Mouse (Mus musculus): Measurements from ENCODE around the gene Scd2. TPM values are rescaled to one million over a fixed set of nuclear protein-coding genes. Genes with fewer than 3 reads are reported as not detected.
"Not testable (repeated sequence)": the region's sequence is repeated elsewhere in the genome, so short reads cannot be mapped to it uniquely, and the experiment has no call there.

The Scd2 gene
- total and polyA plus RNA-seq, 3 experiments, result 748 to 1,065 (median 845) TPM

GRCm38 (mm10) chr19:44273711-44274110, 19.8 kb upstream of the Scd2 start:
- DNase-seq, result peak; percentile 47

- no peak for DNase-seq
Observed at GRCm38 (mm10) chr19:44274452-44274851, 19.0 kb upstream of the Scd2 start.

DNA sequence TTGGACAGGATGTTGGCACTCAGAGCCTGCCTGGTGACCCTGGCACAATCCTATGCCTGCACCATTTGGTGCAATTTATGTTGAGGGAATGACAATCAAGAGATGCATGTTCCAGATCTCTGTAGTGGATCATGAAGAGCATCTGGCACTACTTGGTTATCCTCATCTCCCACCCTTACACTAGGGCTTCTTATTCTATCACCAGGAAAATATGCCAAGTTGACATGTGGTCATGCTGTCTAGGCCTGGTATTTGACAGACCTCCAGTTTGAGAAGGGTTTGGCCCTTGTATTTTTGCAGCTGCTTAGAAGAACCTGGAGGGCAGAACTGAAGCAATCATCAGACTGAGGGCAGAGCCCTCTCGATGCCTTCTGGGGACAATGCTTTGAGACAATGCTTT, 18.1 kb upstream of the Scd2 start:
- no peak for DNase-seq

DNA sequence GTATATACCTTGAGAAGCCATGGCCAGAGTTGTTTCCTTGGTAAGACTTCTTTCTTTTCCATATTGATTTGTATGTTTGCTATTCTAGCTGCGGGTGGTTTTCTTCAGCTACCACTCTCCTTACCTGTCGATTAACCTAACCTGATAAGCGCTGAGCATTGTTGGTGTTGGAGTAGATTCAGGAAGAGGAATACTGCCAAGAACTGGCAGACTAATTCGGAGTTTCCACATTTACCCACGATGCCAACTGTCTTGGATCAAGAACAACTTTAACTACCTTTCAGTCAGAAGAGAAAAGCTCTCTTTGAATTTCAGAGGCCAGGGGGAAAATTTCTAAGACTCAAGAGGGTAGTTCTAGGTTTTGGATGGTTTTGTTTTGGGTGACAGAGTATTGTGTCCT, 16.6 kb upstream of the Scd2 start:
- no peak for DNase-seq

GRCm38 (mm10) chr19:44277931-44278330, 15.5 kb upstream of the Scd2 start:
- peak; percentile 77 for DNase-seq

DNA sequence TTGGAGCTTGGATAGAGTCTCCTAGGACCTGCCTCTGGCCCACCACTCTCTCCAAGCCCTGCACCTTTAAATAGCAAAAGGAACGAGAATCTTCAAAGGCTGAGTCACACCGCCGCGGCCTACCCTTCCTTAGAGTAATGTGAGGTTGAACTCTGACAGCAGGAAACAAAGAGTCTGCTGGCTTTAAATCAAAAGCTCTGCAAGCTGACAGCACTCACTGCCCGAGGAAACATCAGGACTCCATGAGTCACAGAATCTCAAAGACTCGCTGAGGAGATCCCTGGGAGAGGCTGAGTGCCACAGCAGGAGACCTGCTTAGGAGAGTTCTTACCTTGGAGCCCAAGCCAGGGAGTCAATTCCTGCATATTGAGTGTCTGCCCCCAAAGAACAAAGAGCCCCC, 12.7 kb upstream of the Scd2 start:
- peak; percentile 89 for DNase-seq

GRCm38 (mm10) chr19:44281825-44282447, 11.5 kb upstream of the Scd2 start:
- DNase-seq, result not testable (repeated sequence)

DNA sequence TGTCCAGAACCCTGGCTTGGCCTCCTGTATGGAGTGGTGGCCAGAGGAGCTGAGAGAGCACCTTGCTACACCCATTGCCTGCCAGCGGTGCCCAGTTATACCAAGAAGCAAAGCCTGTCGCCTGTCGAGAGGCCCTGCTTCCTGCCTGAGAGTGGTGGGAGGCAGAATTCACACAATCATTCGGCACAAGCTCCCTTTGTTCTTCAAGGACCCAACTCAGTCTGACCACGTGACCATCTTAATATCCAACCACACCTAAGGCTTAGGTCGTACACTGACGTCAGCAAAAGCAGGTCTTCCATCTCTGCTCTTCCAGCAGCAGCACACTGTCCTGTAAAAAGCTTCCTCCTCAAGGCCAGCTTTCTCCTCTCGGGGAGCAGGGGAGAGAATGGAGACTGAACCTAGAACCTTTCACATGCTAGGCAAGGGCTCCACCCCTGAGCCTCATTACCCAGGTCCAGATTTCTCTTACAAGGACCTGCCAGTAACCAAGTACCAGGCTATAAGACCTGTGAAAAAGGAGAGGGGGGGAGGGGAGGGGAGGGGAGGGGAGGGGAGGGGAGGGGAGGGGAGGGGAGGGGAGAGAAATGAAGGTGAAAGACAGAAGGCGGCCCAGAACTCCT, 10.8 kb upstream of the Scd2 start:
- no peak for DNase-seq

GRCm38 (mm10) chr19:44283157-44284024, 10.1 kb upstream of the Scd2 start:
- no peak for DNase-seq

DNA sequence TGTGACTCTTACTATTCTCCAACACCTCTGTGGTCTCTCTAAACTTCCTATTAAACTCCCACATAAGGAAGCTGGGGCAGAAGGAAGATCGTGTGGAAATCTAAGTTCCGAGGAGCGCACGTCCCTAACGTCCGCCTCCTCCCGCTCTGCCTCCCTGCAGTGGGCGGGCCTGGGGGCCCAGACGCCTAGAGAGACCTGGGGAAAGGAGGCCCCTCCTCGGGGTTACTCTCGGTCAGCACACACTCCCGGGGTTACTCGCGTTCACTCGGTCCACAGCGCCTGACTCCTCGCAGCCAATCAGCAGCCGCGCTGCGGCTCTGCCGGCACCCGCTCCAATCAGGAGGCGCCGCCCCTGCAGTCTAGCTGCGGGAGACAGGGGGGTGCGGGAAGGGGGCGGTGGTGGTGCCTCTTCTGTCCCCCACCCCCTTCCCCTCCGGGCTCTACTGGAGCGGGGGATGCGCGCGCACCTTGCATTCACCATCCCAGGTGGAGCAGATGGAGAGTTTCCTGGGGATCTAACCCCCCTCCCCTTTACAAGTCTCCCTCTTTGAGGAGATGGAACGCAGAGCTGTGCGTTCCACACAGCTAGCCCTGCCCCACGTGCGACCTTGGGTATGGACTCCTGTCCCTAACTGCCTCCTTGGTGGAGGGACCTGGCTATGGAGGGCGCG, 9.3 kb upstream of the Scd2 start:
- DNase-seq, result peak; percentile 94

DNA sequence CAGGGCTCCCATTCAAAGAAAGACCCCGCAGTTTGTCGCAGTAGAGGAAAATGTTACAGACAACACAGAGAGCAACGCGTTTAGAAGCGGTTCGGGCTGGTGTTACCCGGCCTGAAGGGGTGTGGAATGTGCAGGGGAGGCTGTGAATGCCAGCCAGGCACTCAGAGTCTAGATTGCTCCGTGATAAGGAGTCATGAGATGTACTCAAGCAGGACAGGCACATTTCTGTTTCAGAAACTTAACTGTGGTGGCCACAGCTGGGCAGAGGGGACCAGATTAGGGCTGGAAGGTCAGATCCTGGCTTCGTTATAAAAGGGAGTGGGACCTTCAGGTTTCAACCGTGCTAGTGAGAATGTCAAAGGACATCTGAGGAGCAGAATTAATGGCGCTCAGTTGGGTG, 8.8 kb upstream of the Scd2 start:
- DNase-seq, result no peak

DNA sequence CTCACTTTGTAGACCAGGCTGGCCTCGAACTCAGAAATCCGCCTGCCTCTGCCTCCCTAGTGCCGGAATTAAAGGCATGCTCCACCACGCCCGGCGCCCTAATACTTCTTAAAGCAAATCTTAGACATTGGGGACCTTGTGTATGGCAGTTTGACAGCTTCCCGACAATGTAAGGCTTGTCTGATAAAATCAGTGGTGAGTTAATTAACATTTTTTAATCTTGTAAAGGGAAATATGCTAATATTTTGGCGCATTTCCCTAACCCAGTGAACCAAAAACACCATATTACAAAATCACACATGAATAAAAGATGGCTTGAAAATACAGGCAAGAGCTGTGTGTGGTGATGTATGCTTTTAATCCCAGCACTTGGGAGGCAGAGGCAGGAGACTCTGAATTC, 7.9 kb upstream of the Scd2 start:
- DNase-seq, result no peak

DNA sequence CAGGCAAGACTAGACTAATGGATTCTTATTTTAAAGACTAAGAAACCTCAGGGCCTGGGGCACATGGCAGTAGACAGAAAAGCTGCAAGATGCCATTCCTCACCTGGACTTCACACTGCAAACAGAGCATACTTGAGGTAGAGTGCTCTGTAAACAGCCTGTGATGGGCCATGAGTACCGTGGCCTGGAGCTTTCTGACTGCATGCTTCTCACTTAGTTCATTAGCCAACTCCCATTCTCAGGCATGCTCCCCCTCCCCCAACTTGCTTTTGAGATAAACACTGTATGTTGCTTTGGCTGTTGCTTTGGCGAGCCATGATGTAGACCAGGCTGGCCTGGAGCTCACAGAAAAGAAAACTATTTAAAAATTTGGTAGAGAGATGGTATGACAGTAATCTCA, 7.4 kb upstream of the Scd2 start:
- no peak for DNase-seq

- DNase-seq, result no peak
Observed at GRCm38 (mm10) chr19:44287415-44288110, 5.9 kb upstream of the Scd2 start.

DNA sequence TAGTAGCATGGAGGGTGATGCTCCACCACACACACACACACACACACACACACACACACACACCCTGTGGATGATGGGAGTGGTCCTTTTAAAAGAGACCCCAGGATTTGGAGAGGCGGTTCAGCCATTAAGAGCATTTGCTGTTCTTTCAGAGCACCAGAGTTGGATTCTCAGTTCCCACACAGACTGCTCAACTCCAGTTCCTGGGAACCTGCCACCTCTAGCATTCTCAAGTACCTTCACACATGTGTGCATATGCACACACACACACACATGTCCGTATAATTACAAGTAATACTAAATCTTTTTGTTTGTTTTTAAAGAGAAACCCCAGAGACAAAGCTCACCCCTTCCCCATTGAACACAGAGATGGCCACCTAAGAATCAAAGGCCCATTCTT, 1.4 kb upstream of the Scd2 start:
- DNase-seq, result no peak

DNA sequence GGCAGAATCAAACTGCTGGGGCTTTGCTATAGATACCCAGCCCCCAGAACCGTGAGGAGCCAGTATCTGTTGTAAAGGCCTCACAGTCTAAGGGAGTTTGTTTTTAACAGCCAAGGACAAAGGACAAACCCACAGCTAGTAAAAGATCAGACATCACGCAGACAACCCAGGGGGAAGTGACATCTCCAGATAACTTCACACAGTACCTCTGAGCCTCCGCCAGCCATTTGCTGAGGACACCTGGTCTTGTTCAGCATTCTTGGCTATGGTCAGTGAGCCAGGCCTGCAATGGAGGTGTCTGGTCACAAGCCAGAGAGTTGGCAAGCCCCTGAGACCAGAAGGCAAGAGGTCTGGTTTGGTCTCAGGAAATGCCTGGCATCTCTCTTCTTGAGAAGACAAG, 991 bp upstream of the Scd2 start:
- peak; percentile 32 for DNase-seq

GRCm38 (mm10) chr19:44293769-44294551, 486 bp downstream of the Scd2 start:
- DNase-seq, result peak; percentile 95

DNA sequence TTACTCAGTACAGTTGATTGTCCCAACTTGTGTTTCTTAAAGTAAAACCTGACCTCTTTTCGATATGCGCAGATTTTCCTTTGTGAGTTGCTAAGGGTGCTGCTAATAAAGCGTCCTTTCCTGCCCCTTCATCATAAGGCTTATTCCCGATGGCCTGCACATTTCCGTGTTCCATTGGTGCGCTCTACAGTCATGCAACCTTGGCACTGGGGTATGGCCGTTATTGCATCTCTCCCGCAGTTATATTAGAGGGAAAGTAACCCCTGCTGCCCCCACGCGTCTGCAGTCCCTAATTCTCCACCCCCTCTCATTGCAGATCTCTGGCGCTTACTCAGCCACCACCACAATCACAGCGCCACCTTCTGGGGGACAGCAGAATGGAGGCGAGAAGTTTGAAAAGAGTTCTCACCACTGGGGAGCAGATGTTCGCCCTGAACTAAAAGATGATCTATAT, 1.1 kb downstream of the Scd2 start:
- DNase-seq, result peak; percentile 92

DNA sequence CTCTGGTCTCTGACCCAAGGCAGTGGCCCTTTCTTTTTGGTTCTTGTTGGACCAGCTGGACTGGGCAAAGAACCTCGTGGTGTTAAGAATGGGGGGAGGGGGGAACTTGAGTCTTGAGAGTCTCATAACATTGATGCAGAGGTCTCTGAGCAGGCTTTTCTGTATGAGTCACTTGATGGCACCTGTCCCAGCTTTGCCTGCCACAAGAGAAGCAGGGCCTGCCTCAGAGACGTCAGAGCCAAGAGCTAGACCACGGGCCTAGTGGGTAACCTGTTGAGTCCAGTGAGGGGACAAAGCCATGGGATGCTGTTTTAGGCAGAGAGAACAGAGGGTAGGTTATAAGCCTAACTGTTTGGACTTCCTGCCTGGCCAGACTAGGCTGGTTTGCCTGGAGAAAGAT, 1.8 kb downstream of the Scd2 start:
- DNase-seq, result peak; percentile 89

DNA sequence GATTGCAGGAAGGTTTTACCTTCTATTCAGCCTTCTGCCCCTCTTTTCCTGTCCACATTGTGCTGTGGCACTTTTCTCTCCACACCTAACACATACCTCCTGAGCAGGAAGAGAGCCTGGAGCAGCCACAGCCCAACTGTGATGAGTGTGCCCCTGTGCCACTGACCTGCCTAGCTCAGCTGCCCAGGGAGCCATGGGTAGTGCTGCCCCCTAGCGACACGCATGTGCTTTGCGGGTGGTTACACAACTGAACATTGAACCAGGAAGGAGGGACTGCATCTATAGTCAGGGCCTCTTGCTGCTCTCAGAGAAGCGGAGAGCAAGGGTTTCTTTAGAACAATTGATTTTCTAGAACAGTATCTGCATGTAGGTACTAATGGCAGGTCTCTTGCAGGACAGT, 2.3 kb downstream of the Scd2 start:
- DNase-seq, result peak; percentile 91

DNA sequence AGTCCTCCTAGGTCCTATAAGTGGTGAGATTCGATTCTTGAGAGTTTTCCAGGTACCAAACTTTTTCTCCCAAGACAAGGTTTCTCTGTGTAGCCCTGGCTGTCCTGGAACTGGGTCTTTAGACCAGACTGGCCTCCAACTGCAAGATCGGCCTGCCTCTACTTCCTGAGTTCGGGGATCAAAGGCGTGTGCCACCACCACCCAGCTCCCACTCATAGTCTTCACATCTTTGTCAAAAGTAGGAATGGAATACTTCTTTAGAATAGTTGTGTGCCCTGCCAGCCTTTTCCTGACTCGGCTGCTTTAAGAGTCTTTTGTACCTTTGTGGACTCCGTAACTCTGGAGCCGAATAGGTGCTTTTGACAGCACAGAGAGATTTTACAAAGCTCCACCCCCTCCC, 2.7 kb downstream of the Scd2 start:
- DNase-seq, result no peak
